Mouse (Mus musculus): ENCODE results near the gene Pgk1.
"Not testable (repeated sequence)": the region's sequence is repeated elsewhere in the genome, so short reads cannot be mapped to it uniquely, and the experiment has no call there.

The Pgk1 gene

GRCm38 (mm10) chrX:106186713-106187649, at the start of gene Pgk1:
Pgk1 (plus strand) TSS chrX:106187100.
- peak; percentile 88 to 90 for DNase-seq

GRCm38 (mm10) chrX:106139309-106140070, 47.4 kb upstream of the Pgk1 start:
- no peak for DNase-seq

GRCm38 (mm10) chrX:106142936-106143335, 44.0 kb upstream of the Pgk1 start, which contains the start of gene Tlr13:
Tlr13 (plus strand) TSS chrX:106143204.
- no peak for DNase-seq

- DNase-seq = no peak
Measured at GRCm38 (mm10) chrX:106148185-106148584, 38.7 kb upstream of the Pgk1 start.

- DNase-seq = no peak
Measured at GRCm38 (mm10) chrX:106149460-106149859, 37.4 kb upstream of the Pgk1 start.

GRCm38 (mm10) chrX:106154180-106154586, 32.7 kb upstream of the Pgk1 start:
- no peak for DNase-seq

- DNase-seq = no peak
Measured at GRCm38 (mm10) chrX:106155892-106156291, 31.0 kb upstream of the Pgk1 start.

GRCm38 (mm10) chrX:106163995-106164394, 22.9 kb upstream of the Pgk1 start:
- no peak for DNase-seq

- no peak for DNase-seq
Measured at GRCm38 (mm10) chrX:106164555-106164954, 22.3 kb upstream of the Pgk1 start.

- no peak for DNase-seq
Measured at GRCm38 (mm10) chrX:106165089-106165488, 21.8 kb upstream of the Pgk1 start.

GRCm38 (mm10) chrX:106171106-106171852, 15.6 kb upstream of the Pgk1 start:
- peak; percentile 47 to 49 for DNase-seq

- DNase-seq = peak; percentile 16 to 34
Measured at GRCm38 (mm10) chrX:106171853-106172154, 15.1 kb upstream of the Pgk1 start.

GRCm38 (mm10) chrX:106176331-106176730, 10.6 kb upstream of the Pgk1 start:
- no peak for DNase-seq

- DNase-seq = no peak
Measured at GRCm38 (mm10) chrX:106184279-106184678, 2.6 kb upstream of the Pgk1 start.

GRCm38 (mm10) chrX:106185706-106186105, 1.2 kb upstream of the Pgk1 start:
- no peak for DNase-seq

- peak; percentile 9 to 24 for DNase-seq
Measured at GRCm38 (mm10) chrX:106187737-106188136, 837 bp downstream of the Pgk1 start.

- DNase-seq = no peak
Measured at GRCm38 (mm10) chrX:106189356-106189755, 2.5 kb downstream of the Pgk1 start.

GRCm38 (mm10) chrX:106190091-106190490, 3.2 kb downstream of the Pgk1 start:
- no peak for DNase-seq

- not testable (repeated sequence) for DNase-seq
Measured at GRCm38 (mm10) chrX:106194361-106194760, 7.5 kb downstream of the Pgk1 start.

- DNase-seq = no peak
Measured at GRCm38 (mm10) chrX:106197308-106197707, 10.4 kb downstream of the Pgk1 start.

GRCm38 (mm10) chrX:106198904-106199303, 12.0 kb downstream of the Pgk1 start:
- DNase-seq = no peak

GRCm38 (mm10) chrX:106209100-106209499, 22.2 kb downstream of the Pgk1 start:
- no peak for DNase-seq

Data from thymus, adult 18-20 months (tissue).